Mouse (Mus musculus): ENCODE data around the gene Tnfaip8l2. TPM values are rescaled to one million over a fixed set of nuclear protein-coding genes. Genes with fewer than 3 reads are reported as not detected.

The Tnfaip8l2 gene
- polyA plus RNA-seq, 1 experiment from 2014 or later, result 4.7 TPM

- H3K4me1 ChIP-seq (ENCODE audit: control insufficient read depth, insufficient read depth, low read length), result peaks cover 28% of the 10 kb centered on the region; the same call in 1 of the 2 replicates
- peak overlapping the region; percentile 10; the same call in 1 of the 2 replicates for H3K4me2 ChIP-seq (replicated peaks; ENCODE audit: low read depth, low read length)
- H3K9ac ChIP-seq (replicated peaks; ENCODE audit: low read depth, low read length), result no peak overlapping the region
- WGBS, result 48% methylated on average over 11 of the region's 11 CpGs
- ATAC-seq (ENCODE audit: insufficient number of reproducible peaks, insufficient read depth, low FRiP score, low read depth), result no peak
- H3K4me3 ChIP-seq (ENCODE audit: low read depth, low read length), result no peak overlapping the region
- peaks cover 3% of the 10 kb centered on the region; the same call in 1 of the 2 replicates for H3K36me3 ChIP-seq (ENCODE audit: control insufficient read depth, insufficient read depth, low read length)
- H3K9me3 ChIP-seq (ENCODE audit: control insufficient read depth, low read depth, low read length), result no peaks in the 10 kb centered on the region
- H3K27ac ChIP-seq (ENCODE audit: low read length), result no peak overlapping the region
- no peaks in the 10 kb centered on the region for H3K27me3 ChIP-seq (ENCODE audit: control insufficient read depth, insufficient read depth, low read length)
These were observed 21.5 kb upstream of the Tnfaip8l2 start for GRCm38 (mm10) chr3:95163419-95164255.

- WGBS, result 46% methylated on average over 2 of the region's 2 CpGs
- ATAC-seq (ENCODE audit: insufficient number of reproducible peaks, insufficient read depth, low FRiP score, low read depth), result no peak
- H3K27ac ChIP-seq (ENCODE audit: low read length), result no peak overlapping the region
- H3K4me1 ChIP-seq (ENCODE audit: control insufficient read depth, insufficient read depth, low read length), result peaks cover 28% of the 10 kb centered on the region; the same call in 1 of the 2 replicates
- H3K9me3 ChIP-seq (ENCODE audit: control insufficient read depth, low read depth, low read length), result no peaks in the 10 kb centered on the region
- H3K4me3 ChIP-seq (ENCODE audit: low read depth, low read length), result peak overlapping the region; percentile 79
- H3K27me3 ChIP-seq (ENCODE audit: control insufficient read depth, insufficient read depth, low read length), result no peaks in the 10 kb centered on the region
- no peak overlapping the region for H3K9ac ChIP-seq (replicated peaks; ENCODE audit: low read depth, low read length)
- peak overlapping the region; percentile 63 for H3K4me2 ChIP-seq (replicated peaks; ENCODE audit: low read depth, low read length)
- H3K36me3 ChIP-seq (ENCODE audit: control insufficient read depth, insufficient read depth, low read length), result no peaks in the 10 kb centered on the region; the same call in 1 of the 2 replicates
These were observed 20.1 kb upstream of the Tnfaip8l2 start for GRCm38 (mm10) chr3:95162345-95162628.

- H3K4me2 ChIP-seq (replicated peaks; ENCODE audit: low read depth, low read length), result peak overlapping the region; percentile 63
- H3K27me3 ChIP-seq (ENCODE audit: control insufficient read depth, insufficient read depth, low read length), result no peaks in the 10 kb centered on the region
- peaks cover 28% of the 10 kb centered on the region; the same call in 1 of the 2 replicates for H3K4me1 ChIP-seq (ENCODE audit: control insufficient read depth, insufficient read depth, low read length)
- ATAC-seq (ENCODE audit: insufficient number of reproducible peaks, insufficient read depth, low FRiP score, low read depth), result no peak
- H3K9ac ChIP-seq (replicated peaks; ENCODE audit: low read depth, low read length), result peak overlapping the region; percentile 52; the same call in 1 of the 2 replicates
- peak overlapping the region; percentile 33; the same call in 1 of the 2 replicates for H3K27ac ChIP-seq (ENCODE audit: low read length)
- WGBS, result 6% methylated on average over 9 of the region's 9 CpGs
- no peaks in the 10 kb centered on the region; the same call in 1 of the 2 replicates for H3K36me3 ChIP-seq (ENCODE audit: control insufficient read depth, insufficient read depth, low read length)
- no peaks in the 10 kb centered on the region for H3K9me3 ChIP-seq (ENCODE audit: control insufficient read depth, low read depth, low read length)
- H3K4me3 ChIP-seq (ENCODE audit: low read depth, low read length), result peak overlapping the region; percentile 79
These were observed 19.6 kb upstream of the Tnfaip8l2 start for GRCm38 (mm10) chr3:95161618-95162344.

- whole genome bisulfite sequencing, result under 1% methylated on average over 30 of the region's 30 CpGs
- H3K27ac ChIP-seq (ENCODE audit: low read length), result no peak overlapping the region
- H3K27me3 ChIP-seq (ENCODE audit: control insufficient read depth, insufficient read depth, low read length), result no peaks in the 10 kb centered on the region
These were observed 18.9 kb upstream of the Tnfaip8l2 start for GRCm38 (mm10) chr3:95161041-95161551.

GRCm38 (mm10) chr3:95159987-95160963 is 18.1 kb upstream of the Tnfaip8l2 start, which contains the start of gene Sema6c:
Gene Sema6c (plus strand): TSS chr3:95160457.
- peak; percentile 95 for ATAC-seq (ENCODE audit: insufficient number of reproducible peaks, insufficient read depth, low FRiP score, low read depth)
- Histone ChIP-seq H3K36me3 (ENCODE audit: control insufficient read depth, insufficient read depth, low read length) (no peaks in the 10 kb centered on the region), H3K4me2 (replicated peaks; ENCODE audit: low read depth, low read length) (peak within 1 kb of the TSS; percentile 63), H3K4me1 (ENCODE audit: control insufficient read depth, insufficient read depth, low read length) (peaks cover 28% of the 10 kb centered on the region; the same call in 1 of the 2 replicates), H3K9me3 (ENCODE audit: control insufficient read depth, low read depth, low read length) (no peaks in the 10 kb centered on the region), H3K4me3 (ENCODE audit: low read depth, low read length) (peak within 1 kb of the TSS; percentile 79), H3K27ac (ENCODE audit: low read length) (0 out of 2 replicates have a peak within 1 kb of the TSS, but pooled peaks have one; percentile 33), H3K9ac (replicated peaks; ENCODE audit: low read depth, low read length) (peak within 1 kb of the TSS; percentile 52), H3K27me3 (ENCODE audit: control insufficient read depth, insufficient read depth, low read length) (no peaks in the 10 kb centered on the region)
- under 1% methylated on average over 66 of the region's 66 CpGs for WGBS

More at GRCm38 (mm10) chr3:95161041-95161551, 18.9 kb upstream of the Tnfaip8l2 start:
- H3K9ac ChIP-seq (replicated peaks; ENCODE audit: low read depth, low read length), result peak overlapping the region; percentile 52; the same call in 1 of the 2 replicates
- peak overlapping the region; percentile 63 for H3K4me2 ChIP-seq (replicated peaks; ENCODE audit: low read depth, low read length)
- H3K9me3 ChIP-seq (ENCODE audit: control insufficient read depth, low read depth, low read length), result no peaks in the 10 kb centered on the region
- no peaks in the 10 kb centered on the region for H3K36me3 ChIP-seq (ENCODE audit: control insufficient read depth, insufficient read depth, low read length)
- peaks cover 28% of the 10 kb centered on the region; the same call in 1 of the 2 replicates for H3K4me1 ChIP-seq (ENCODE audit: control insufficient read depth, insufficient read depth, low read length)
- peak overlapping the region; percentile 79 for H3K4me3 ChIP-seq (ENCODE audit: low read depth, low read length)
- peak; percentile 9; the same call in 1 of the 2 replicates for ATAC-seq (ENCODE audit: insufficient number of reproducible peaks, insufficient read depth, low FRiP score, low read depth)

GRCm38 (mm10) chr3:95159511-95159986 is 17.4 kb upstream of the Tnfaip8l2 start:
- H3K27ac ChIP-seq (ENCODE audit: low read length), result no peak overlapping the region
- WGBS, result 20% methylated on average over 8 of the region's 8 CpGs
- peaks cover 28% of the 10 kb centered on the region; the same call in 1 of the 2 replicates for H3K4me1 ChIP-seq (ENCODE audit: control insufficient read depth, insufficient read depth, low read length)

GRCm38 (mm10) chr3:95153874-95154273 is 11.7 kb upstream of the Tnfaip8l2 start:
- Histone ChIP-seq H3K36me3 (ENCODE audit: control insufficient read depth, insufficient read depth, low read length) (no peaks in the 10 kb centered on the region), H3K27ac (ENCODE audit: low read length) (no peak overlapping the region), H3K4me3 (ENCODE audit: low read depth, low read length) (no peak overlapping the region), H3K9me3 (ENCODE audit: control insufficient read depth, low read depth, low read length) (no peaks in the 10 kb centered on the region), H3K4me2 (replicated peaks; ENCODE audit: low read depth, low read length) (no peak overlapping the region), H3K4me1 (ENCODE audit: control insufficient read depth, insufficient read depth, low read length) (no peaks in the 10 kb centered on the region), H3K9ac (replicated peaks; ENCODE audit: low read depth, low read length) (no peak overlapping the region), H3K27me3 (ENCODE audit: control insufficient read depth, insufficient read depth, low read length) (no peaks in the 10 kb centered on the region)
- no peak for ATAC-seq (ENCODE audit: insufficient number of reproducible peaks, insufficient read depth, low FRiP score, low read depth)
- WGBS, result 53% methylated on average over 4 of the region's 4 CpGs

More at GRCm38 (mm10) chr3:95159511-95159986, 17.4 kb upstream of the Tnfaip8l2 start:
- Histone ChIP-seq H3K9ac (replicated peaks; ENCODE audit: low read depth, low read length) (no peak overlapping the region), H3K4me3 (ENCODE audit: low read depth, low read length) (peak overlapping the region; percentile 79), H3K4me2 (replicated peaks; ENCODE audit: low read depth, low read length) (peak overlapping the region; percentile 63), H3K36me3 (ENCODE audit: control insufficient read depth, insufficient read depth, low read length) (no peaks in the 10 kb centered on the region), H3K9me3 (ENCODE audit: control insufficient read depth, low read depth, low read length) (no peaks in the 10 kb centered on the region), H3K27me3 (ENCODE audit: control insufficient read depth, insufficient read depth, low read length) (no peaks in the 10 kb centered on the region)
- no peak for ATAC-seq (ENCODE audit: insufficient number of reproducible peaks, insufficient read depth, low FRiP score, low read depth)

Data from stomach, embryonic 14.5 days (tissue).